Mouse (Mus musculus) lung, adult 10 weeks (tissue): Measurements from ENCODE around the gene Fbln2. TPM values are rescaled to one million over a fixed set of nuclear protein-coding genes. Genes with fewer than 3 reads are reported as not detected.

Source experiments
- polyA plus RNA-seq: library from polyadenylated mRNA; stranded (reverse); fragments of 350-450 nt; fragmentation: Illumina TruSeq; extraction: RNeasy Lipid Tissue Mini Kit (QIAGEN cat#74804); gene quantifications from one replicate; pipeline ENCODE4 v1.2.3, GENCODE M21; 2014; ENCODE audit warnings: low read depth, low replicate concordance; ENCODE audit not compliant: insufficient read depth

Gene Fbln2
- 9.6 TPM for polyA plus RNA-seq

GRCm38 (mm10) chr6:91212155-91212554, at the start of gene Fbln2:
Gene Fbln2, plus strand, starts transcription at chr6:91212455.

Other genes with a start within 250 kb of the Fbln2 start
- gene Iqsec1, start 223.8 kb upstream of the Fbln2 start, polyA plus RNA-seq, result 28.5 TPM
- gene Nup210, start 95.6 kb upstream of the Fbln2 start, polyA plus RNA-seq, result 7.2 TPM
- 7.3 TPM for gene Hdac11, start 55.8 kb upstream of the Fbln2 start, polyA plus RNA-seq
- 4.6 TPM for gene Wnt7a, start 198.9 kb downstream of the Fbln2 start, polyA plus RNA-seq